Mouse (Mus musculus) liver, embryonic 13.5 days (tissue): ENCODE results near the gene Olfr539. TPM values are rescaled to one million over a fixed set of nuclear protein-coding genes. Genes with fewer than 3 reads are reported as not detected.
"Not testable (repeated sequence)": the region's sequence is repeated elsewhere in the genome, so short reads cannot be mapped to it uniquely, and the experiment has no call there.

Experiments
- ATAC-seq: fragments of 200-750 bp; cut with Nextera tagmentation; 2 replicates; pipeline ENCODE4 v1.8.0; 2017; ENCODE audit warnings: low read depth, mild to moderate bottlenecking, moderate number of reproducible peaks, moderate library complexity
- DNase-seq: peaks from one replicate; pipeline ENCODE4 v3.0.0; 2022
- H3K27ac ChIP-seq: fragments of 300-500 bp; sonication (generic); 2 replicates; pipeline ENCODE4 v1.5.1; 2015; ENCODE audit warnings: moderate library complexity, mild to moderate bottlenecking, inconsistent platforms
- H3K27me3 ChIP-seq: fragments of 300-500 bp; sonication (generic); 2 replicates; pipeline ENCODE4 v1.6.1; 2015; ENCODE audit warnings: mild to moderate bottlenecking, inconsistent platforms
- H3K36me3 ChIP-seq: fragments of 300-500 bp; sonication (generic); 2 replicates; pipeline ENCODE4 v1.6.1; 2015; ENCODE audit warnings: mild to moderate bottlenecking, inconsistent platforms
- H3K4me1 ChIP-seq: fragments of 300-500 bp; sonication (generic); replicated peaks from 2 replicates; pipeline ENCODE4 v1.6.1; 2015; ENCODE audit warnings: inconsistent platforms
- H3K4me2 ChIP-seq: fragments of 300-500 bp; sonication (generic); 2 replicates; pipeline ENCODE4 v1.6.1; 2015; ENCODE audit warnings: inconsistent platforms, mild to moderate bottlenecking, moderate library complexity
- H3K4me3 ChIP-seq: fragments of 300-500 bp; sonication (generic); replicated peaks from 2 replicates; pipeline ENCODE4 v1.5.1; 2015; ENCODE audit warnings: mild to moderate bottlenecking, inconsistent platforms
- H3K9ac ChIP-seq: fragments of 300-500 bp; sonication (generic); 2 replicates; pipeline ENCODE4 v1.6.1; 2015; ENCODE audit warnings: mild to moderate bottlenecking, inconsistent platforms
- H3K9me3 ChIP-seq: fragments of 300-500 bp; sonication (generic); replicated peaks from 2 replicates; pipeline ENCODE4 v1.6.1; 2016; ENCODE audit warnings: inconsistent platforms
- WGBS: fragments of 180-500 bp; shearing (Covaris S2); methylation state at CpG from one replicate; pipeline ENCODE4 v1.1.7; 2015; ENCODE audit not compliant: insufficient replicate concordance; 5-methylcytosine and 5-hydroxymethylcytosine counted together
- polyA plus RNA-seq: library from polyadenylated mRNA; unstranded; fragments of >200 nt; fragmentation: Nextera tagmentation; extraction: Ambion mirVana; gene quantifications from 2 replicates; pipeline ENCODE4 v1.2.1, GENCODE M21; 2015

Gene Olfr539
- polyA plus RNA-seq, result not detected in 2 replicates

DNA sequence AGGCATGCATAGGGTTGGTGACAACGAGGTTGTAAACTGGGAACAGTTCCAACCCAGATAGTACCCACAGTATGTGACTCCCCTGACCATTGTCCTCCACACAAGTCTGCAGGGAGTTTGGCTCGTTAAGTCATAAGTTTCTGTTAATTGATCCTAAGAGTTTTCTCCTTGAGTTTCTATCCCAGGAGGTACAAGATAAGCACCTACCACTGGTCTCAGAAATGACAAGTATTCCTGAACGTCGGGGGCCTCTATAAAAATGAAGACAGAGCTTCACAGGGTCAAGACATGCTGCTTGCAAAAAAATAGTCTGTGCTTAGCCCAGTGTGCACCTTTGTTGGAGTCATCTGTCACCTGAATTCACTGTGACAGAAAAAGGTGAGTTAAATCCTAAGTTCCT is at the start of gene Olfr539:
TSS of gene Olfr539 (plus strand) at position 301 of the 400 bp plus-strand sequence.
- Histone ChIP-seq H3K4me1 (no peaks in the 10 kb centered on the region), H3K4me2 (no peak within 1 kb of the TSS), H3K4me3 (no peak within 1 kb of the TSS), H3K27me3 (no peaks in the 10 kb centered on the region), H3K36me3 (no peaks in the 10 kb centered on the region), H3K9me3 (no peaks in the 10 kb centered on the region), H3K27ac (no peak within 1 kb of the TSS), H3K9ac (no peak within 1 kb of the TSS)
- DNase-seq (no peak), ATAC-seq (no peak)
- 47% methylated on average over 4 of the region's 4 CpGs for WGBS

DNA sequence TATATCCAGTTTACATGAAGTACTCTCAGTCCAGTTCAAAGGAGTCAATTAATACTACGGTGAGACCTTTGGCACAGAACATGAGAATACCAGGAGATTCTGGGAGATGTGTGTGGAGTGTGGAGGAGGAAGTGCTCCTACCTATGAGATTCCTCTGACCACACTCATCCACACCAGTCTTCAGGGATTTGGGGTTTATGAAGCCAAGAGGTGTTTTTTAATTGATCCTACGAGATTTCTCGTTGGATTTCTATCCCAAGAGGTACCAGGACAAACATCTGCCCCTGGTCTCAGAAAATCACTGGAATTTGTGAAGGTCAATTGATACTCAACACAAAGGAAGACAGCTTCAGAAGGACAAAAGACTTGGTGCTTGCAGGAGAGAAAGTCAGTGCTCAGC is 31.1 kb upstream of the Olfr539 start, which contains the start of gene Olfr61:
TSS of gene Olfr61 (plus strand) at position 301 of the 400 bp plus-strand sequence.
- H3K27me3 ChIP-seq, H3K36me3 ChIP-seq, H3K9me3 ChIP-seq, DNase-seq, H3K27ac ChIP-seq, H3K9ac ChIP-seq, ATAC-seq, H3K4me1 ChIP-seq, H3K4me3 ChIP-seq, H3K4me2 ChIP-seq: not testable (repeated sequence)
- WGBS, result 62% methylated on average over 3 of the region's 3 CpGs

DNA sequence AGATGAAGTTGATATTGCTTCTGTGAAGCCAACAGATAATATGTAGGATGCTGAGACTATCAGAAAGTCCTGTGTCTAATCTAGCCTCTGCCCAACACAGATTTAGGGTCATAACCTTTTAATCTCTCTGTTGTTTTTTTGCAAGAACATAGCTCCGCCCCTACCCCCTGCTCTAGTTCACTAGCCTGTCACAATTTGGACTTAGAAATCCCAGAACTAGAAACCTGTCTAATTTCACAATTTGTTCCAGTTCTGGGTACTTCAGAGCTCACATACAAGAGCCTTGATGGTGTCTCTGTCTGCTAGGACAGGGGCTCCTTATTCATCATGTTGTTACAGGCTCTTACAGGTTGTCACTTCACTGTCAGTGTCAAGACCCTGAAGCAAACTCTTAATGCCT is 29.2 kb upstream of the Olfr539 start:
- Histone ChIP-seq H3K4me1 (no peaks in the 10 kb centered on the region), H3K9me3 (no peaks in the 10 kb centered on the region), H3K27ac (no peak overlapping the region), H3K36me3 (no peaks in the 10 kb centered on the region), H3K4me3 (no peak overlapping the region), H3K27me3 (no peaks in the 10 kb centered on the region), H3K4me2 (no peak overlapping the region), H3K9ac (no peak overlapping the region)
- DNase-seq (no peak), ATAC-seq (no peak)
- WGBS, result 23% methylated on average over 1 of the region's 1 CpGs

DNA sequence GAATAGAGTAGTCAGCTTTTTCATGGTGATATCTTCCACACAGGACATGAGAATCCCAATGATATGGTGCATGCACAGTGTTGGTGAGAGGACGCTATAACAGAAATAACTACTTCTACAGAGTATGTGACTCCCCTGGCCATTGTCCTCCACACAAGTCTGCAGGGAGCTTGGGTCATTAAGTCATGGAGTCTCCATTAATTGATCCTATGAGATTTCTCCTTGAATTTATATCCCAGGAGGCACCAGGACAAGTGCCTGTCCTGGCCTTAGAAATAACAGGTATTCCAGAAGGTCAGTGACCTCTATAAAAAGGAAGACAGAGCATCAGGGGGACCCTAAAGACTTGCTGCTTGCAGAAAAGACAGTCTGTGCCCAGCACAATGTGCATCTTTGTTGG is 13.6 kb upstream of the Olfr539 start, which contains the start of gene Olfr53:
TSS of gene Olfr53 (plus strand) at position 301 of the 400 bp plus-strand sequence.
- Histone ChIP-seq H3K4me3 (no peak within 1 kb of the TSS), H3K9ac (no peak within 1 kb of the TSS), H3K27me3 (no peaks in the 10 kb centered on the region), H3K36me3 (no peaks in the 10 kb centered on the region), H3K4me1 (no peaks in the 10 kb centered on the region), H3K4me2 (no peak within 1 kb of the TSS), H3K9me3 (no peaks in the 10 kb centered on the region), H3K27ac (no peak within 1 kb of the TSS)
- DNase-seq (no peak), ATAC-seq (no peak)
- 56% methylated on average over 1 of the region's 1 CpGs for WGBS

DNA sequence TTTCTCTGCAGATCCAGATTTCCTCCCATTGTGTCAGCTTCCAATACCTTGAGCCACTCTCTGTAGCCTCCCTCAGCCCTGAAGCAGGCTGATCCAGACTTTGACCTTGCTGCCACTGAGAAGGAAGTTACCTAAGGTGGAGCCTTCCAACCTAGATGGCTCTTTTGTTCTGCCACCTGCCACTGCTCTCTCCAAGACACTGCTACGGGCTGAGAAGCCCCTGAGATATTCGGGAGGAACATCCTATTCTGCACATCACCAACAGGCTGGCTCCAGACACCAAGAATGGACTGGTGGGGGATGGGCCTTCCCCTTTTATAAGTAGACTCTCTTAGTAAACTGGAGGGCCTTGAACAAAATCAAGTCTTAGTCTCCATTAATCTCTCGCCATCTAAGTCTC is 11.0 kb downstream of the Olfr539 start:
- not testable (repeated sequence) for H3K4me1 ChIP-seq
- 53% methylated on average over 3 of the region's 3 CpGs for WGBS

DNA sequence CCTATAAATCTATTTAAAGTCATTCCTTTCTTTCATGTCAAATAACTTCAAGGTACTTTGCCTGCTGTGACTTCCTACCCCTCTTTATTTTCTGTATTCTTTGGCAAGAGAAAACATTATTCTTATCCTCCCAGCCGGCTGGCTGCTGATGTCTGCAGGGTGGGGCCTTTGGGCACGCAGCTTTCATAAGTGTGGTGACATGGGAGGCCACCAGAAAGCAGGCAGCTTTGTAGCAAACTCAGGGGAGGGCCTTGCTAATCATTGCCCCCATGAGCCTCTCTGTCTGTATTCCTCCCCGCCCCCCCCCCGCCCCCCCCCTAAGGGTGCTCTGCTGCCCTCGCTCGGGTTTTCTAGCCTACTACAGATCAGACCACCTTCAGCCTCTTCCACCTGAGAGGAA is 16.1 kb downstream of the Olfr539 start:
- Histone ChIP-seq H3K36me3 (no peaks in the 10 kb centered on the region), H3K4me3 (no peak overlapping the region), H3K9ac (no peak overlapping the region), H3K4me2 (no peak overlapping the region), H3K9me3 (no peaks in the 10 kb centered on the region), H3K27ac (no peak overlapping the region), H3K27me3 (no peaks in the 10 kb centered on the region), H3K4me1 (no peaks in the 10 kb centered on the region)
- ATAC-seq (no peak), DNase-seq (no peak)
- 8% methylated on average over 4 of the region's 6 CpGs for WGBS

More for the DNA sequence above, 11.0 kb downstream of the Olfr539 start:
- H3K27me3 ChIP-seq, H3K9me3 ChIP-seq, H3K4me2 ChIP-seq, H3K27ac ChIP-seq, H3K9ac ChIP-seq, H3K4me3 ChIP-seq, DNase-seq, H3K36me3 ChIP-seq, ATAC-seq: not testable (repeated sequence)

DNA sequence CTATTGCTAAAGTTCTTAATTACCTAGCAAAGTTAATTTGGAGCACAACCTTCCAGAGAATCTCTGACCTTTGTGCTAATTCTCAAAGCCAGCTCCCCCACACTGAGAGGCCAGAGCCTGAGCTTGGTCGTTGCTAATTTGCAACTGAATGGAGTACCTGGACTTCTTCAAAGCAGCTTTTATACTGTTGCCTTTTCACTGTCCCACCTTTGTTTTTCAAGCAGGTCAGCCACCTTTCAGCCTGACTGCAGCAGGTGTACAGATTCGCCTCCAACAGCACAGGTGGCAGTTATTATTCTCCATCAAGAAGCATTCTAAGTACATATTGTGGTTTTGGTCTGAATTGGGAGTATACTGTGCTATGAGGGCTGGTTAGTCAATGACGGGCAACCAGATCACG is 19.9 kb downstream of the Olfr539 start:
- H3K9ac ChIP-seq, H3K36me3 ChIP-seq, ATAC-seq, H3K4me1 ChIP-seq, H3K9me3 ChIP-seq, H3K4me3 ChIP-seq, DNase-seq, H3K27ac ChIP-seq, H3K4me2 ChIP-seq, H3K27me3 ChIP-seq: not testable (repeated sequence)
- 47% methylated on average over 4 of the region's 4 CpGs for WGBS

DNA sequence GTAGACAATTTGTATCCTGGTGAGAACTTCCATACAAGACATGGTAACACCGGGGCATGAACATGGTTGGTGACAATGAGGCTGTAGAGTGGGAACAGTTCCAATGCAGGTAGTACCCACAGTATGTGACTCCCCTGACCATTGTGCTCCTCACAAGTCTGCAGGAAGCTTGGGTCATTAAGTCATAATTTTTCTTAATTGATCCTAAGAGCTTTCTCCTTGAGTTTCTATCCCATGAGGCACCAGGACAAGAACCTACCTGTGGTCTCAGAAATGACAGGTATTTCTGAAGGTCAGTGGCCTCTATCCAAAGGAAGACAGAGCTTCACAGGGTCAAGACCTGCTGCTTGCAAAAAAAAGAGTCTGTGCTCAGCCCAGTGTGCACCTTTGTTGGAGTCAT is 21.9 kb downstream of the Olfr539 start, which contains the start of gene Olfr45:
TSS of gene Olfr45 (plus strand) at position 301 of the 400 bp plus-strand sequence.
- no peak within 1 kb of the TSS for H3K4me2 ChIP-seq
- ATAC-seq, result no peak
- H3K9me3 ChIP-seq, result no peaks in the 10 kb centered on the region
- no peaks in the 10 kb centered on the region for H3K36me3 ChIP-seq
- H3K4me3 ChIP-seq, result no peak within 1 kb of the TSS
- 73% methylated on average over 1 of the region's 1 CpGs for WGBS
- no peaks in the 10 kb centered on the region for H3K27me3 ChIP-seq
- no peak for DNase-seq
- H3K27ac ChIP-seq, result no peak within 1 kb of the TSS
- H3K4me1 ChIP-seq, result no peaks in the 10 kb centered on the region
- no peak within 1 kb of the TSS for H3K9ac ChIP-seq

DNA sequence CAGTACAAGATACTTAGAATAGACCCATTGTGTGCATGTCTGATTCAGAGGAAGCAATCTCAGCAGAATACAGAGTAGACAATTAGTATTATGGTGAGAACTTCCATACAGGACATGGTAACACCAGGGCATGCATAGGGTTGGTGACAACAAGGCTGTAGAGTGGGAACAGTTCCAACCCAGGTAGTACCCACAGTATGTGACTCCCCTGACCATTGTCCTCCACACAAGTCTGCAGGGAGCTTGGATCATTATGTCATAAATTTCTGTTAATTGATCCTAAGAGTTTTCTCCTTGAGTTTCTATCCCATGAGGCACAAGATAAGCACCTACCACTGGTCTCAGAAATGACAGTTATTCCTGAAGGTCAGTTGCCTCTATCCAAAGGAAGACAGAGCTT is 37.2 kb downstream of the Olfr539 start, which contains the start of gene Olfr541:
TSS of gene Olfr541 (plus strand) at position 301 of the 400 bp plus-strand sequence.
- Histone ChIP-seq H3K9ac (no peak within 1 kb of the TSS), H3K36me3 (no peaks in the 10 kb centered on the region), H3K27me3 (no peaks in the 10 kb centered on the region), H3K4me1 (no peaks in the 10 kb centered on the region), H3K4me3 (no peak within 1 kb of the TSS), H3K4me2 (no peak within 1 kb of the TSS), H3K9me3 (no peaks in the 10 kb centered on the region), H3K27ac (no peak within 1 kb of the TSS)
- DNase-seq (no peak), ATAC-seq (no peak)

DNA sequence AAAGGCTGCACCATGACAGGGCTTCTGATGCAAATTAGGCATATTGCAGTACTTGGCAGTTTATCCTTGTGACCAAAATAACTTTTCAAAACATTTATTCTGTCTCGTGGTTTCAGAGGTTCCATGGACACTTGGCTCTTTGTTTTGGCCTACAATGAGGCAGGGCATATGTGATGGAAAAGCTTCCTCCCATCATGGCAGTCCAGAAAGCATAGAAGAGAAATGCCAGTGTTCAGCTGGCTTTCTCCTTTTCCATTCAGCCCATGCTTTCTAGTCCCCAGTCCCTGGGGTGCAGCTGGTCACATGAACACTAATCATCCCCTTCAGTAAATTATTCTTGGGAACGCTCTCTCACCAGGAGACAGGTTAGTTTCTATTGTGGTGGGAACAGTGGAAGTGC is 46.6 kb downstream of the Olfr539 start:
- Histone ChIP-seq H3K4me3 (no peak overlapping the region), H3K36me3 (no peaks in the 10 kb centered on the region), H3K9ac (no peak overlapping the region), H3K9me3 (no peaks in the 10 kb centered on the region), H3K4me2 (no peak overlapping the region), H3K27ac (no peak overlapping the region), H3K27me3 (no peaks in the 10 kb centered on the region), H3K4me1 (no peaks in the 10 kb centered on the region)
- ATAC-seq, result no peak
- no peak for DNase-seq
- 56% methylated on average over 2 of the region's 2 CpGs for WGBS

DNA sequence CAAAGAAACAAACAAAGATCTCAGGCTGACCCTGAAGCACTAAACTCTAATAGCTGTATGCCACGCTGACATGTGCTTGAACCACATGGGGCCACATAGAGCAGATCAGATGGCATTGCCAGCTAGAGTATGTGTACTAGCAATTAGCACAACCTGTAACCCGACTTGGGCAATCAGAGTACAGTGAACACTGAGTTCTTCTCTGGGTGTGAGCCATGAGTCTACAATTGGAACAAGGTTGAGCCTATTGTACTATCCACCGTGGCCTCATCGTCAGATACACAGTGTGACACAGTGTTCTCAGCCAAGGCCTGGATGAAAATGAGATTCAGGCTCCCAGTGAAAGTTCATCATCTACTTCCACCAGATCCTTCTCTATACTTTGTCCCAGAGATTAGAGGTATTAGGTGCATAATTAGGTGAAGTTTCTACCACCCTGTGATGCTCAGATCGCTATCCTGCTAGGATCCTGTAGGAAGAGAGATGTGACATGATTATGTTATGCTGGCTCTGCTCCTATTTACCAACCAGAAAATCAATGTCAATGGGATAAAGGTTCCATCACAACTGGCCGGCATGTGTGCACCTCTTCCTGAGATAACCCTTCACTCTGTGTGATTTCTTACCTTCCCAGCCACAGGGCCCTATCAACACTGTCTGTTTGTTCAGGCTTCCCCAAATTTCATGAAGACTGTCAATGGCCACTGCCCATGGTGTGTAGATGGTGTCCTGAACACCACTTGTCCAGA is 48.0 kb downstream of the Olfr539 start:
- Histone ChIP-seq H3K4me2 (no peak overlapping the region), H3K9ac (no peak overlapping the region), H3K27me3 (no peaks in the 10 kb centered on the region), H3K4me3 (no peak overlapping the region), H3K9me3 (no peaks in the 10 kb centered on the region), H3K4me1 (no peaks in the 10 kb centered on the region), H3K27ac (no peak overlapping the region), H3K36me3 (no peaks in the 10 kb centered on the region)
- DNase-seq, result no peak
- WGBS, result 61% methylated on average over 6 of the region's 6 CpGs
- no peak for ATAC-seq
